Mouse (Mus musculus): ENCODE data around the gene Sgms1.

DNA sequence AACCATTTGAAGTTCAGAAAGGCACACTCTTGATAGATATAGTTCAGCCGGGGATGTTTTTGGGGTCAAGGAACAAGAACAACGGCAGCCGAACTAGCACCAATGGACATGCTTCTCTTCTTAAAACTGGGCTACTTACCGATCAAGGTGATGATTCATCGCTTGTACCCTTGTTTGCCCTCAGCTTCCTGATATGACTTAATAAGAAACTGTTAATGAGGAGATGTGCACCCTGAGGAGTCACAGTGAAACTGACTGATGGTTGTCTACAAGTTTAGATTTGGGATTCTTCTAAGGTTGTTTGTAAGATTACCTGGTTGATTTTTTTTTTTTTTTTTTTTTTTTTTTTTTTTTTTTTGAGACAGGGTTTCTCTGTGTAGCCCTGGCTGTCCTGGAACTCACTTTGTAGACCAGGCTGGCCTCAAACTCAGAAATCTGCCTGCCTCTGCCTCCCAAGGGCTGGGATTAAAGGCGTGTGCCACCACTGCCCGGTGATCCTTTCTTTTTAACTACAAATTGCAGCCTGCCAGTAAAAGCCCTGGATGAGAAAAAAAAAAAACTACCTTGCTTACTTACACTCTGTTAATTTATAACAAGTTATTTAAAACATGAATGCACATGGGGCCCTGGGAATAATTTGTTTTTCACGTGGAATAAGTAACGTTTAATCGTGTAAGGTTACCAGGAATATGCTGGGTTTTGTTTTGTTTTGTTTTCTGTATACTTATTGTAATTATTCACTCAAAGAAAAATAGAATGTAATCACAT, 126.5 kb downstream of the Sgms1 start:
- no peak for TF ChIP-seq POLR2A (IDR thresholded peaks at IDR 0.05; ENCODE audit: borderline replicate concordance, extremely low read depth, low read depth, low read length)
- TF ChIP-seq CTCF (IDR thresholded peaks at IDR 0.05; ENCODE audit: insufficient read depth, low read length): no peak

Measured in lung, adult 2 months (tissue).